Mouse (Mus musculus) G1E (cell line): ENCODE data around the gene Foxa1. TPM values are rescaled to one million over a fixed set of nuclear protein-coding genes. Genes with fewer than 3 reads are reported as not detected.

Source experiments
- ATAC-seq: 2 replicates; pipeline ENCODE4 v1.8.0; 2016; ENCODE audit warnings: mild to moderate bottlenecking; ENCODE audit not compliant: insufficient number of reproducible peaks, poor library complexity, low FRiP score, severe bottlenecking; ENCODE audit errors: extremely low read depth
- DNase-seq: peaks from one replicate; pipeline ENCODE4 v3.0.0; 2012; ENCODE audit warnings: low spot score
- H3K27me3 ChIP-seq: 2 replicates; pipeline ENCODE4 v1.6.1; 2012; ENCODE audit warnings: mild to moderate bottlenecking, low read length, inconsistent platforms; ENCODE audit not compliant: insufficient read depth
- H3K36me3 ChIP-seq: replicated peaks from 2 replicates; pipeline ENCODE3; 2012; ENCODE audit warnings: mild to moderate bottlenecking, inconsistent platforms
- H3K4me1 ChIP-seq: 2 replicates; pipeline ENCODE4 v1.6.1; 2012; ENCODE audit warnings: low read depth, low read length, inconsistent platforms, mixed read lengths; ENCODE audit not compliant: insufficient read depth
- H3K4me3 ChIP-seq: 2 replicates; pipeline ENCODE4 v1.5.1; 2012; ENCODE audit warnings: low read depth, mild to moderate bottlenecking, inconsistent platforms, low read length, moderate library complexity, mixed read lengths
- H3K9me3 ChIP-seq: replicated peaks from 2 replicates; pipeline ENCODE4 v1.6.1; 2012; ENCODE audit warnings: inconsistent platforms
- CTCF ChIP-seq: IDR thresholded peaks from 2 replicates; pipeline ENCODE4 v1.5.1; 2012; ENCODE audit warnings: low read depth, low read length, inconsistent platforms, mixed read lengths
- GATA1 ChIP-seq: IDR thresholded peaks from 2 replicates; pipeline ENCODE4 v1.6.1; 2012; ENCODE audit warnings: borderline replicate concordance, low read length, inconsistent platforms, mixed read lengths
- GATA2 ChIP-seq: IDR thresholded peaks from 2 replicates; pipeline ENCODE4 v1.6.1; 2012; ENCODE audit warnings: low read depth, low read length, inconsistent platforms, borderline replicate concordance
- POLR2AphosphoS5 ChIP-seq: IDR thresholded peaks from 2 replicates; pipeline ENCODE4 v1.6.1; 2012; ENCODE audit warnings: low read depth, low read length, inconsistent platforms; ENCODE audit not compliant: insufficient replicate concordance
- TAL1 ChIP-seq: conservative IDR thresholded peaks from 2 replicates; pipeline ENCODE4 v1.6.1; 2012; ENCODE audit warnings: low read depth, low read length, inconsistent platforms, mixed read lengths
- polyA plus RNA-seq: library from polyadenylated mRNA; stranded (reverse); fragments of >175 nt; gene quantifications from 2 replicates; pipeline ENCODE4 v1.2.3, GENCODE M21; 2012
- total RNA-seq, 2 experiments: library from RNA; stranded (forward) in 1 of 2; stranded (reverse) in 1 of 2; fragments of 200-1000 nt in 1 of 2; fragments of >200 nt in 1 of 2; fragmentation: Nextera tagmentation in 1 of 2; gene quantifications; 2 replicates each; pipeline ENCODE4 v1.2.3; 2014 to 2017

The Foxa1 gene
- total and polyA plus RNA-seq, 3 experiments: 0.27 to 2.3 (median 0.53) TPM

DNA sequence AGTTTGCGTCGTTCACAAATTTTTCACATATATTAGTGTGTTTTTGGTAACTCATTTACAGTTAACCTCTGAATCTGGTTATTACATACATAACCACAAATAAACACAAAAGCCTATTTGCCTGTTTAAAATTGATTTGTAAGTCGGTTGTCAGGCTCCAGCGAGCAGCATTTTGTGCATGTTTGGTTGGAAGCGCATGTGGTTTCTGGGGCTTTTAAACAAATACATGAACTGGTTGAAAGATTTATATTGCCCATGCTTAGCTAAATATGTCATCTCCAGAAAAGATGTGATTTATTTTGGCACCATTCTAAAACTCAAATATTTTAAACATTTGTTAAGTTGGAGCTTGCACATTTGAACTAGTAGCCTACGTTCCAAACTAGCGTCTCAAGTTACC lies 46.5 kb downstream of the Foxa1 start:
- Histone ChIP-seq H3K9me3 (no peaks in the 10 kb centered on the region), H3K4me1 (no peaks in the 10 kb centered on the region), H3K36me3 (no peaks in the 10 kb centered on the region), H3K27me3 (peaks cover 2% of the 10 kb centered on the region; the same call in 1 of the 2 replicates), H3K4me3 (no peak overlapping the region)
- ATAC-seq: no peak
- no peak for TF ChIP-seq CTCF
- no peak for TF ChIP-seq GATA1
- no peak for TF ChIP-seq POLR2AphosphoS5
- TF ChIP-seq GATA2: no peak
- no peak for TF ChIP-seq TAL1
- DNase-seq: no peak

DNA sequence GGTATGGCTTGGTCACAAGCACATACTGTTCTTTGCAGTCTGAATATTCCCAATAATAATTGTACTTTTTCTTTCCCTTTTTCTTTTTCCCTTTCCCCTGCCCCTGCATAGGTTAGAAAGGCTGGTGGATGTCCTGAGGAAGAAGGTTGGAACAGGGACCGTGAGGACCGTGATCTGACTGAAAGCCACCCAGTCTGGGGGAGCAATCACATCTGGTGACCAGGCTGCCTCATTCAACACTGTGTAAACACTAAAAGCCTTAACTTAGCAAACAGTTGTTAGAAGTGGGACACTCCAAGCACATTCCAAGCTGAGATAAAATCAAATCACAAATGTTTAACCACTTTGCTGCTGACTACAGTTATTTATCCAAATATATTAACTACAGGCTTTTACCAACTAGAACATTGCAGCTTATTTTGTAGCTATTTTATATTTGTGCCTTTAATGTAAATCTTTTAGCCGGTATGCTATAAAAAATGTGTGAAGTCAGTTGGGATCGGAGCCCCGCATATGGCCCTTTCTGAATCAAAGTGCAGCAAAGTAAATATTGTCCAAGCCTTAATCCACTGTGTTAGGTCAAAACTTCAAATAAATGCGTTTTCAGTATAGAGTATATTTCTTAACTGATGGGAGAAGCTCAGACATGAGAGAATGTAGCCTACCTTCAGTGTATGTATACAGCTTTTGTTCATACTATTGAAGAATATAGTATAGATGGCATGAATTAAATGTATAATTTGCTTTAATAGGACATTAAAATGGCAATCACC lies 50.2 kb downstream of the Foxa1 start:
- ATAC-seq (no peak), DNase-seq (no peak)
- H3K9me3 ChIP-seq: no peaks in the 10 kb centered on the region
- TF ChIP-seq CTCF (no peak), GATA2 (no peak), POLR2AphosphoS5 (no peak), GATA1 (no peak), TAL1 (no peak)
- H3K4me1 ChIP-seq: no peaks in the 10 kb centered on the region
- H3K4me3 ChIP-seq: no peak overlapping the region
- H3K27me3 ChIP-seq: no peaks in the 10 kb centered on the region
- no peaks in the 10 kb centered on the region for H3K36me3 ChIP-seq

Other genes starting within 250 kb of the Foxa1 start
- not detected in 2 replicates for gene Ttc6, start 17.2 kb upstream of the Foxa1 start, total RNA-seq (2014; fragmentation: Nextera tagmentation)
- gene Ttc6, start 17.2 kb upstream of the Foxa1 start, total RNA-seq (2017): 0.06 and 0.33 TPM in 2 replicates
- 0.12 and 0.28 TPM in 2 replicates for gene Ttc6, start 17.2 kb upstream of the Foxa1 start, polyA plus RNA-seq